Mouse (Mus musculus): Measurements from ENCODE around the gene Crip1.

DNA sequence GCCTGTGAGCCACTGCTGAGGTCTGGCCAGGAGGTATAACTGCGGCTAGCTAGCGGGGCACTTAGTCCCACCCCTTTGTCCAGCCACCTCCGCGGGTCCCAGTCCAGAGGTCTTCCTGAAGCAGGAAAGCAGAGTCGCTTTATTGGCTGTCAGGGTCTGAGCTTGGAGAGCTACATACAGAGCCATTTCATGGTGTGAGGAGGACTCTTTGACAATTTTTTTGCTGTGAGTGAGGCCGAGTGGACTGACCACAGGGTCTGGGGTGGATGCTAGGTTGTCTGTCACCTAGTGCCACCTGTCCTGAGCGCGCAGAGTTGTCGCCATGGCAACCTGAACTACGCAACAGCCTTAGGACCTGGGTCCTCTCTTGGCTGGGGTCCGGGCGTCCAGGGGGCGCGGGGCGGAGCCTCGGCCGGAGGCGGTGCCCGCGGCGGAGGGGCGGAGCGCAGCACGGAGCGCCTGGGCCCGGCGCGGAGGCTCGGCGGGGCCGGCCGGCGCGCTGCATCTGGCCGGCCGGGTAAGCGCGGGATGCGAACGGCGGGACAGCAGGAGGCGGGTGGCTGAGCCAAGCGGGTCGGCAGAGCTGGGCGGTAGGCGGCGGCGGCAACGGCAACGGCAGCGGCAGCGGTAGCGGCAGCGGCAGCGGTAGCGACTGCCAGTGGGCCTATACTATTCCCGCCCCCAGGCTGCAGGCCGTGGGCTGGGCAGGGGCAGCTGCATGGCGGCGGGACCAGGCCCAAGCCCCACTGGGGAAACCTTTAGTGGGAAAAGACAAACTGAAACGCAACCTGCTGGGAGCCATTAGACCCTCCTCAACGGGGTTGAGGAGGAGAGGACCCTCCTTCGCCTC lies 39.6 kb downstream of the Crip1 start, which contains the start of gene Tmem121:
- no peak for TF ChIP-seq CTCF (IDR thresholded peaks at IDR 0.05)
- TF ChIP-seq POLR2A (IDR thresholded peaks at IDR 0.05; ENCODE audit: insufficient read depth, low read depth, low read length) = no peak
- no peak for TF ChIP-seq EP300 (IDR thresholded peaks at IDR 0.05; ENCODE audit: insufficient read depth, low read depth, low read length)

All from heart, adult 2 months (tissue).